Mouse (Mus musculus) spleen, adult 2 months (tissue): Measurements from ENCODE around the gene Ppil1.

ENCODE experiments used
- CTCF ChIP-seq: fragments of 200-500 bp; IDR thresholded peaks from 2 replicates; pipeline ENCODE4 v1.5.1; 2011; ENCODE audit warnings: mild to moderate bottlenecking, inconsistent platforms; ENCODE audit not compliant: insufficient read depth, insufficient read length, insufficient replicate concordance; ENCODE audit errors: extremely low read depth
- POLR2A ChIP-seq: fragments of 200-500 bp; IDR thresholded peaks from 2 replicates; pipeline ENCODE4 v1.6.1; 2011; ENCODE audit warnings: low read depth, low read length, inconsistent platforms

DNA sequence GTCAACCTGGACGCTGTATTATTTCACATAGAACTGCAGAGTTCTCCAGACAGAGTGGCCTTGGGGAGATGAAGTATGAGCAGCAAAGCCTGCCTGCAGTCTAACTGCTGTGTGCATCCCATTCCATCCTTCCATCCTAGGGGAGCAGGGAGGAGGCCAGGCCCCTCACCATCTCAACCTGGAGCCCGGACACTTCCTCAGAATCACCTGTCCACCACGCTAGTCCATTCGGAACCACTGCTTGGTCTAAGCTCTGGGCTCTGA lies 49.9 kb downstream of the Ppil1 start:
- TF ChIP-seq CTCF = no peak
- TF ChIP-seq POLR2A = no peak
